Mouse (Mus musculus): ENCODE results near the gene Ppp1r15b. TPM values are rescaled to one million over a fixed set of nuclear protein-coding genes. Genes with fewer than 3 reads are reported as not detected.

The Ppp1r15b gene
- polyA plus RNA-seq, 1 experiment from 2014 or later: 32.0 TPM

DNA sequence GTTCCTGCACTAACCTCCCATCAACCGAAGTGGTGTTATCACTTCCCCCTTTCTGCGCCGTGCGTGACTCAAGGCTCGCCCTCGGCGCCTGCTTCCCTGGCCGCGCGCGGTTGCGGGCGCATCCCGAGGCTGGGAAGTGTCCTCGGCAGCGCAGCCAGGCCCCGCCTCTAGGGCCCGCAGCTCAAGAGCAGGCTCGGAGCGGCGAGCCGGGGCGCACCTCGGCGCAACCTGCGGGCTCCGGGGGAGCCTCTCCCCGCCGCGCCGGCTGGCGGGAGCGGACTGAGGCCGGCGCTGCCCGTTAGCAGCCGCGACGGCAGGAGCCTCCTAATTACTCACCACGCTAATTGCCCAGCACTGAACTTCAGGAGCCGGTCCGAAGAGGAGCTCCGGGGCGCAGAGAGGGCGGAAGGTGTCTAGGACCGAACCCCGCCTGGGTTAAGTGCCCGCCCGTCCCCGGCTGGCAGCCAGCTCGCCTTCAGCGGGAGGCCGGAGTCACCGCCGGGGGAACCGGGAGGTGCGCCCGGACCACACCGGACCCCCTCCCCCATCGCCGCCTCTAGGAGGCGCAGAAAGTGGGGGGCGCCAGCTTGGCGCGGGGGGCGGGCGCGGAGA lies 33.0 kb downstream of the Ppp1r15b start, which contains the start of gene Plekha6:
Gene Plekha6, plus strand, starts transcription at position 391 of the 612 bp plus-strand sequence.
- under 1% methylated on average over 67 of the region's 68 CpGs for WGBS
- peaks cover 30% of the 10 kb centered on the region for H3K4me1 ChIP-seq
- peak within 1 kb of the TSS; percentile 73 for H3K9ac ChIP-seq
- H3K27me3 ChIP-seq: peaks cover 80% of the 10 kb centered on the region
- no peak for ATAC-seq (ENCODE audit: insufficient number of reproducible peaks, insufficient read depth, low FRiP score, low TSS enrichment, low read depth)
- no peaks in the 10 kb centered on the region for H3K36me3 ChIP-seq
- H3K27ac ChIP-seq: no peak within 1 kb of the TSS
- no peaks in the 10 kb centered on the region for H3K9me3 ChIP-seq
- peak within 1 kb of the TSS; percentile 55 for H3K4me3 ChIP-seq
- peak within 1 kb of the TSS; percentile 97 for H3K4me2 ChIP-seq

DNA sequence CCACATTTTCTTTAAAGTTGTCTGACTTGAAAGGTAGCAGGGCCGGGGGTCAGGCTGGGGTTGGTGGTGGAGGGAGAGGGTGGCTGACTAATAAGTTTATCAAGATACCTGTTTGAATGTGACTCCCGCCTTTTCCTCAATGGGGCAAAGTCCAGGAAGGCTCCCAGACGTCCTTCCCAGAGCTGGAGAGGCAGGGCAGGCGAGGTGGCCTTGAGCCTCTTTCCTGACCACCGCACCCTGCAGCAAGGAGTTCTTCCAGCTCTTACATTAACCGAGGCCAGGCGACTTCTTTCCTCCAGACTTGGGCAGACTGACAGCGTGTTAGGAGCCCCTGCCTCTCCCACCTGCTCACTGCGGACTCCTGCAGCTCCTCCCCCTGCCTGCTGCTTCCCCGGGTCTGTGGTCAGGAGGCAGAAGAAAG lies 33.7 kb downstream of the Ppp1r15b start:
- Histone ChIP-seq H3K4me2 (peak overlapping the region; percentile 97), H3K9ac (peak overlapping the region; percentile 73), H3K27ac (no peak overlapping the region), H3K9me3 (no peaks in the 10 kb centered on the region), H3K4me1 (peaks cover 25% of the 10 kb centered on the region), H3K27me3 (peaks cover 83% of the 10 kb centered on the region), H3K4me3 (peak overlapping the region; percentile 55), H3K36me3 (no peaks in the 10 kb centered on the region)
- ATAC-seq (ENCODE audit: insufficient number of reproducible peaks, insufficient read depth, low FRiP score, low TSS enrichment, low read depth): no peak
- WGBS: 3% methylated on average over 10 of the region's 10 CpGs

DNA sequence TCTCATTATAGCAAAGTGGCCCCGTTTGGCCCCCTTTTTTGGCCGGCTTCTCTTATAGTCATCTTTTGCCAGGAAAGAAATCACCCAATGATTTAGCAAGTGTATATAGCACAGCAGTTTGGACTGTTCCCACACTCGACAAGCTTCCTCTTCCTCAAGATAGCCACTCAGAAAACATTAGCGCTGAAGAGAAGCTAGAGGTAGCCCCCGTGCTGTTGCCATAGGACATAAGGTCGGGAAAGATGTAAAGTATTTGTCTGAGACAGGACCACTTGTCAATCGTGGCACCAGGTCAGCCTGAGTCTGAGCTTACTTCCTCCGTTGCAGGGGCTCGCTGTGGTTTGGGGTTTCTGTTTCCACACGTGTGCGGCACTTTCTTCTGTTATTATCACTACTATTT lies 34.2 kb downstream of the Ppp1r15b start:
- H3K9ac ChIP-seq: no peak overlapping the region
- no peak overlapping the region for H3K27ac ChIP-seq
- no peaks in the 10 kb centered on the region for H3K36me3 ChIP-seq
- peaks cover 84% of the 10 kb centered on the region for H3K27me3 ChIP-seq
- H3K9me3 ChIP-seq: no peaks in the 10 kb centered on the region
- H3K4me2 ChIP-seq: peak overlapping the region; percentile 97
- no peak for ATAC-seq (ENCODE audit: insufficient number of reproducible peaks, insufficient read depth, low FRiP score, low TSS enrichment, low read depth)
- WGBS: 33% methylated on average over 11 of the region's 11 CpGs
- H3K4me3 ChIP-seq: no peak overlapping the region
- H3K4me1 ChIP-seq: peaks cover 25% of the 10 kb centered on the region

DNA sequence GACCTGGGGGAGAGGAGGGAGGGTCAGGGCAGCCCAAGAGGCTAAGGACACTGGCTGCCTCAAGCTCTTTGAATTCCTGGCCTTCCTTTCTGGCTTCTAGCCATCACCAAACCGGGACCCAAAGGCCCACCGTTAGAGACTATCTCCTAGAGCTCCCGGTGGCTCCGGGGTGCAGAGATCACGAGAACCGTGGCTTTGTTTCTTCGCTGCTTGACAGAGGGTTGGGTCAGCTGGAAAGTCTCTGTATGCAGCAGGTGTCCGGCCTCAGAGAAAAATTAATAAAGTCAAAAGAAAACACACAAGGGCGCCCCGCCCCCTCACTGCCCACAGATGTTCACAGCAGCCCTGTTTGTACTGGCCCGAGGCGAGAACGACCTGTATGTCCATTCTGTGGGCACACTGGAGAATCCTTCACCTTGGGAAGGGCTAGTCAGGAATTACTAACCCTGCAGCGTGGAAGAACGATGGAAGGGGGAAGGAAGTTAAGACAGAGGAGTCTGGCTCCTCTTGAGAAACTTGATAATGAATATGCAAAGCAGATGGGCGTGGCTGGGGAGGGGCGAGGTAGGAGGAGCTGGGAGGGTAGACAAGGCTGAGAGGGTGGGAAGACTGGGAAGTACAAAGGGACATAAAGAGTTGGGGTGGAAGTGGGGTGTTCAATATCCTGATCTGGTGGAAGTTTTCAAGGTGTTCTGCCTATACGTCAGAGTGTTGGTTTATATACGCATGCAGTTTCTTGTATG lies 37.5 kb downstream of the Ppp1r15b start:
- Histone ChIP-seq H3K27me3 (peaks cover 54% of the 10 kb centered on the region), H3K4me2 (no peak overlapping the region)
- 44% methylated on average over 19 of the region's 19 CpGs for WGBS

DNA sequence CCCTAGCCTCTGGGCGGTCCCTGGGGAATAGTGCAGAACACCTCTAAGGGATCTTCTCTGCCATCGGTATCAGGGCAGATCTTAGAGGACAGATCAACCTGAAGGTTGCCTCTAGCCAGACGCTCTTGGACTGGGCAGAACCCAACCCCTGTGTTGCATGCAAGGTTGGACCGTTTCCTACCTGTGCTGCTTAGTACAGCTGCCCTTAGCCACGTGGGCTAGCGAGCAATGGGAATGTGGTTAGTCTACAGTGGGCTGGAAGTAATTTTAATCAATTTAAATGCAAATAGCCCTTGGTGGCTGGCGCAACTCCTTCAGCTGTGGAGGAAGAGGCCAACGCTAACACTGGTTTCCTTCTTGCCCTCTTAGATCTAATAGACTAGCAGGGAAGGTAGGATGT lies 39.3 kb downstream of the Ppp1r15b start:
- no peaks in the 10 kb centered on the region for H3K9me3 ChIP-seq
- H3K27ac ChIP-seq: no peak overlapping the region
- no peaks in the 10 kb centered on the region for H3K36me3 ChIP-seq
- WGBS: 64% methylated on average over 8 of the region's 8 CpGs
- no peak for ATAC-seq (ENCODE audit: insufficient number of reproducible peaks, insufficient read depth, low FRiP score, low TSS enrichment, low read depth)
- H3K4me2 ChIP-seq: no peak overlapping the region
- H3K4me1 ChIP-seq: peaks cover 5% of the 10 kb centered on the region; the same call in 1 of the 2 replicates
- no peak overlapping the region for H3K4me3 ChIP-seq
- peaks cover 37% of the 10 kb centered on the region for H3K27me3 ChIP-seq
- no peak overlapping the region for H3K9ac ChIP-seq

More for the DNA sequence above, 37.5 kb downstream of the Ppp1r15b start:
- no peak for ATAC-seq (ENCODE audit: insufficient number of reproducible peaks, insufficient read depth, low FRiP score, low TSS enrichment, low read depth)
- Histone ChIP-seq H3K27ac (no peak overlapping the region), H3K9ac (no peak overlapping the region), H3K4me3 (no peak overlapping the region), H3K4me1 (peaks cover 20% of the 10 kb centered on the region), H3K36me3 (no peaks in the 10 kb centered on the region), H3K9me3 (no peaks in the 10 kb centered on the region)

DNA sequence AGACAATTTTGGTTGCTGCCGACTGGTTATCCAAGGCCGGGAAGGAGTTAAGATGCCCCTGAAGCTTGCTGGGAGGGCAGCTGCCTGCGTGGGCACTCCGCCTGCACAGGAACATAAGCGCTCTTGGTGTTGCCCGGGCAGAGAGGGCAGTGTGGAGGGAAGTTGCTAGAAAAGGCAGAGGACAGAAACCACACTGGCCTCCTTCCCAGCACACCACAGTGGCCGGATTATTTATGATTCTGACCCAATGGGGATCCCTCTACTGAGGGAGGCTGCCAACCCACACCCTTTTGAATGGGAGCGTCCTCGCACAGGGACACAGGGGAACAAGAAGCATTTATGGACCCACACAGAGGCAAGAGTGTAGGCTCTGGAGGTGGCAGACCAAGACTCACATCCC lies 40.4 kb downstream of the Ppp1r15b start:
- Histone ChIP-seq H3K4me1 (peaks cover 5% of the 10 kb centered on the region; the same call in 1 of the 2 replicates), H3K9ac (no peak overlapping the region), H3K4me2 (no peak overlapping the region), H3K27me3 (peaks cover 30% of the 10 kb centered on the region), H3K9me3 (no peaks in the 10 kb centered on the region), H3K27ac (no peak overlapping the region), H3K36me3 (no peaks in the 10 kb centered on the region), H3K4me3 (no peak overlapping the region)
- ATAC-seq (ENCODE audit: insufficient number of reproducible peaks, insufficient read depth, low FRiP score, low TSS enrichment, low read depth): no peak
- whole genome bisulfite sequencing: 86% methylated on average over 9 of the region's 9 CpGs

DNA sequence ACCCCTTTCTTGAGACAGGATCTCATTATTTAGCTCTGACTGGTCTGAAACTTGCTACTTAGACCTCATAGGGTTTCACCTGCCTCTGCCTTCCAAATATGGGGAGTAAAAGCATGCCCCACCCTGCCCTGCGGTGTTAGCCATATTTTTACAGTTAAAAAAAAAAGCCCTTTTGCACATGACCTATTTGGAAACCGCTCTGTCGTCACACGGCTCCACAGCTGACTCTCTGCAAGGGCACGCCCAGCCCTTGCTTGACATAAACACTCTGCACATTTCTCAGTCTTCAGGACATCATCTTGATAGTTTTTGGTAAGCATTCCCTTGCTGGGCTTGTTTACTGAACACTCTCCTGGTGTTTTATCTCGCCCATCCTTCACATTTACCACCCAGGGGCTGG lies 44.2 kb downstream of the Ppp1r15b start:
- WGBS: 67% methylated on average over 6 of the region's 6 CpGs
- no peak overlapping the region for H3K9ac ChIP-seq
- no peak for ATAC-seq (ENCODE audit: insufficient number of reproducible peaks, insufficient read depth, low FRiP score, low TSS enrichment, low read depth)

DNA sequence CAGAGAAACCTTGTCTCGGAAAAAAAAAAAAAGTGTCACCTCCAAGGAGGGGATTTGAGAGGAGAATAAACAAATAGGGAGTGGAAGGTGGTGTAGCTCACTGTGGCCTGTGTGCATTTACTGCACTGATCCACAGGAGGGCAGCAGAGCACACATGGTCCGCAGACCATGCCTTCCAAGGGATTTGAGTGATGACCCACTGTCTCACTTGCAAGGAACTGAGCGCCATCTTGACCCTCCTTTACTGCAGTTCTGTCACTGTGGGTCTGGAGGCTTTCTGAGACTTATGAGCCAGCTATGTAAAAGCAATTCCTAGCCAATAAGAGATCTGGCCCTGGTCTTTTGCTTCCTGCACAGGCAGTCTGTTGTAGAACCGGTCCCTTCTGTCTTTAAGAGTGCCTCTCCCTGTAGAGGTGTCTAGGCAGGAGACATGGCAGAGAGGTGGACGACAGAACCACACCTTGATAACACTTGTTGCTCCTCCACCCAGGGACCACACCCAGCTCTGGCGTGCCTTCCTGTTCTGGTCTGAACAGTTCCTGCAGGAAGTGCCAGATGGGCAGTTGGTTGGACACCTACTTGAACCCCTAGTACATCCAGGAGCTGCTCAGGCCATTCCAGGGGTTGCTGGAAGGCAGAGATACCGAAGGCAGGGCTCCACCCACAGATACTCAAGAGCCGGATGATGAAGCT lies 46.7 kb downstream of the Ppp1r15b start:
- no peak for ATAC-seq (ENCODE audit: insufficient number of reproducible peaks, insufficient read depth, low FRiP score, low TSS enrichment, low read depth)
- WGBS: 53% methylated on average over 8 of the region's 8 CpGs
- Histone ChIP-seq H3K27me3 (peaks cover 27% of the 10 kb centered on the region), H3K4me2 (no peak overlapping the region), H3K4me3 (no peak overlapping the region), H3K27ac (no peak overlapping the region), H3K36me3 (no peaks in the 10 kb centered on the region), H3K9me3 (no peaks in the 10 kb centered on the region), H3K4me1 (peaks cover 15% of the 10 kb centered on the region), H3K9ac (no peak overlapping the region)

More for the DNA sequence above, 44.2 kb downstream of the Ppp1r15b start:
- H3K4me2 ChIP-seq: no peak overlapping the region
- H3K27ac ChIP-seq: no peak overlapping the region
- H3K4me1 ChIP-seq: no peaks in the 10 kb centered on the region
- peaks cover 8% of the 10 kb centered on the region for H3K27me3 ChIP-seq
- H3K4me3 ChIP-seq: no peak overlapping the region
- no peaks in the 10 kb centered on the region for H3K9me3 ChIP-seq
- H3K36me3 ChIP-seq: no peaks in the 10 kb centered on the region

DNA sequence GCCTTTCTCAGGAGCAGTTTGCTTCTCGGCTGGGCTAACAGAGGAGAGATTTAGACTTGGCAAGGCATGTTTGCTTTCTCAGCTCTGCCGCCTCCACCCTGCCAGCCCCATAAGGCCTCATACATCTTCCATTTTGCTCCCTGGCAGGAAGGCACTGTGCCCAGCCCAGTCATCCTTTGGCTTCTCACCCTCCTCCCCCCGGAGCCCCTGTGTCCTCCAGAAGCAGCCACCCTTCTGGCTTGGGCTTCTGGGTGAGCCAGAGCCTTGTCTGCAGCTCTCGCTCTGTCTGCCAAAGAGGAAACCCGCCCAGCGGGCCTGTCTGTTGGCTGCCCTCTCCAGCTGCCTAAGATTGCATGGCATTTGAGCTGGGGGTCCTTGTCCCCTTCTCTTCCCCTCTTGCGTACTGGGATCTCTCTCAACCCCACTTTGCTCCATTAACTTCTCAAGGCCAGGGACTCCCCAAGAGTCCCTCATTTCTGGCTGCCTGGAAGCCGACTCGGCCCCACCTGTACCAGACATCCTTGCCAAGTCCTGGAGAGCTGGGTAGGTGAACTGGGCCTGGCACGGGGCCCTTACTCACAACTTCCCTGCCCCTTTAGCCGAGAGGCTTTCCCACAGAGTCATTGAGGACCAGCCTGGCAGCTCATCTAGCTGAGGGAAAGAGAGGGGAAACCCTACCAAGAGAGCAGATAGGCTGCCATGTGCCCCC lies 47.9 kb downstream of the Ppp1r15b start:
- Histone ChIP-seq H3K27me3 (peaks cover 39% of the 10 kb centered on the region), H3K27ac (no peak overlapping the region), H3K4me2 (no peak overlapping the region), H3K36me3 (no peaks in the 10 kb centered on the region), H3K9ac (0 out of 2 replicates have a peak overlapping the region, but pooled peaks have one; percentile 16), H3K4me1 (peaks cover 26% of the 10 kb centered on the region), H3K9me3 (no peaks in the 10 kb centered on the region), H3K4me3 (no peak overlapping the region)
- ATAC-seq (ENCODE audit: insufficient number of reproducible peaks, insufficient read depth, low FRiP score, low TSS enrichment, low read depth): no peak
- 73% methylated on average over 11 of the region's 11 CpGs for WGBS

DNA sequence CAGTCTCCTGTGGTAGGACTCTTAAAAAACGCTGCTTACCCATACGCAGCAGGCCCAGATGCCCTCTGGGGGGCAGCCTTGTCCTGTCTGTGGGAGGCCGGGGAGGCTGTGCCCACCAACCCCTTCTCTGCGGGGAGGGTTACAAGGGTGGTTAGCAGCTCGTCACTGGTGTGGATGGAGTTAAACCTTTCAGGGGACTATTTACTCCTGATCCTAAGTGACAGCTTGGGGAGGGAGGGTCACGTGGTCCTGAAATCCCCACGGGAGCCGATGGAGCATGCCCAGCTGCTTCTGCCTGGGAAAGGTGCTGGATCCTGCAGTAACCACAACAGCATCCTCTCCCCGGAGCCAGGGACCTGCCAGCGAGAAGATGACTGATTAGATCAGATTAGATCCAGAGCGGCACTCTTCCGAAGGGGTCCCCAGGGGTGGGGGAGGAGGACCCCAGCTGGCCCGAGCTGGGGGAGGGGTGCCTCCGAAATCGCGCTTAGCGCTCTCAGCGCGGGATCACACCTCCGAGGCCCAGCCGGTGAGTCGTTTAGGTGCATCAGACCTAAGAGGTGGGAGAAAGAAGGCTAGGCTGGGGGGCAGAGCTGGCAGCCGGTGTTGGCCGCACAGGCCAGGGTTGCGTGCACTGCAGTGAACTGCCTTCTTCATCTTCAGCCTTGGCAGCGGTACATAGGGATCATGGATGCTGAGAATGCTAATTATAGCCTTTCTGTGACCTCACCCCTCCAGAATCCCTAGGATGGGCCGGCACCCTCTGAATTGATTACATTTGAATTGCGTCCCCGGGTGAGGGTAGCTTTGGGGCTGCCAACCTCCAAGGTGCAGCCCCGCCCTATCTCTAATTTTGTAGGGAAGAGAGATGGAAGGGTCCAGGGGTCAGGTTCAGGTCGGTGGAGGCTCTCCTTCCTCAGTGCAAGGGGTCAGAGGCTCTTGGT lies 50.4 kb downstream of the Ppp1r15b start:
- H3K9ac ChIP-seq: peak overlapping the region; percentile 58
- ATAC-seq (ENCODE audit: insufficient number of reproducible peaks, insufficient read depth, low FRiP score, low TSS enrichment, low read depth): peak; percentile 43; the same call in 1 of the 2 replicates
- peaks cover 26% of the 10 kb centered on the region for H3K4me1 ChIP-seq
- H3K27ac ChIP-seq: peak overlapping the region; percentile 48; the same call in 1 of the 2 replicates
- under 1% methylated on average over 31 of the region's 31 CpGs for WGBS
- peak overlapping the region; percentile 49 for H3K4me3 ChIP-seq
- H3K4me2 ChIP-seq: peak overlapping the region; percentile 91
- H3K27me3 ChIP-seq: peaks cover 39% of the 10 kb centered on the region
- H3K36me3 ChIP-seq: no peaks in the 10 kb centered on the region
- H3K9me3 ChIP-seq: no peaks in the 10 kb centered on the region

Data from embryonic facial prominence, embryonic 13.5 days (tissue).